Mouse (Mus musculus) colon, adult 2 months (tissue): ENCODE results near the gene St6galnac1. TPM values are rescaled to one million over a fixed set of nuclear protein-coding genes. Genes with fewer than 3 reads are reported as not detected.

Source experiments
- polyA plus RNA-seq: library from polyadenylated mRNA; depleted of rRNA; stranded (reverse); fragments of >200 nt; gene quantifications from 2 replicates; pipeline ENCODE4 v1.2.3, GENCODE M21; 2012; rRNA removed

Gene St6galnac1
- 11.4 TPM in 1 of 2 replicates, not detected in the other for polyA plus RNA-seq

GRCm38 (mm10) chr11:116775407-116775806 is at the start of gene St6galnac1:
Gene St6galnac1 (minus strand): TSS chr11:116775507.

Other genes with a start within 250 kb of the St6galnac1 start
- gene Sphk1, start 244.6 kb downstream of the St6galnac1 start, polyA plus RNA-seq = 9.2 and 9.5 TPM in 2 replicates
- 12.1 and 13.3 TPM in 2 replicates for gene Ube2o, start 194.1 kb downstream of the St6galnac1 start, polyA plus RNA-seq
- gene Aanat, start 189.1 kb downstream of the St6galnac1 start, polyA plus RNA-seq = not detected in 2 replicates
- 38.9 and 40.1 TPM in 2 replicates for gene Rhbdf2, start 148.5 kb downstream of the St6galnac1 start, polyA plus RNA-seq
- 0.60 and 0.79 TPM in 2 replicates for gene Prcd, start 122.0 kb downstream of the St6galnac1 start, polyA plus RNA-seq
- 43.5 and 44.8 TPM in 2 replicates for gene Cygb, start 121.2 kb downstream of the St6galnac1 start, polyA plus RNA-seq
- gene Mxra7, start 52.5 kb upstream of the St6galnac1 start, polyA plus RNA-seq = 75.7 and 86.1 TPM in 2 replicates
- gene Mettl23, start 67.8 kb upstream of the St6galnac1 start, polyA plus RNA-seq = 16.8 and 20.8 TPM in 2 replicates
- 22.3 and 22.9 TPM in 2 replicates for gene Jmjd6, start 67.9 kb upstream of the St6galnac1 start, polyA plus RNA-seq
- gene Mfsd11, start 76.9 kb upstream of the St6galnac1 start, polyA plus RNA-seq = 27.8 and 33.8 TPM in 2 replicates
- 930 and 1,078 TPM in 2 replicates for gene Srsf2, start 77.6 kb upstream of the St6galnac1 start, polyA plus RNA-seq
- 0.42 TPM in 2 replicates for gene Mgat5b, start 143.4 kb upstream of the St6galnac1 start, polyA plus RNA-seq